Mouse (Mus musculus) liver, embryonic 14.5 days (tissue): Measurements from ENCODE around the gene Stam.

ENCODE experiments used
- CTCF ChIP-seq: IDR thresholded peaks from 2 replicates; pipeline ENCODE4 v1.5.1; 2016; ENCODE audit warnings: antibody characterized with exemption, low read depth, control low read depth
- EP300 ChIP-seq: IDR thresholded peaks from 2 replicates; pipeline ENCODE4 v1.6.1; 2016; ENCODE audit warnings: antibody characterized with exemption, low read depth

- TF ChIP-seq CTCF (no peak), EP300 (no peak)
Observed at GRCm38 (mm10) chr2:14126387-14126786, 52.5 kb downstream of the Stam start.
